Mouse (Mus musculus) intestine, embryonic 15.5 days (tissue): ENCODE data around the gene Hoxb5. TPM values are rescaled to one million over a fixed set of nuclear protein-coding genes. Genes with fewer than 3 reads are reported as not detected.

ENCODE experiments used
- ATAC-seq: fragments of 200-750 bp; cut with Nextera tagmentation; 2 replicates; pipeline ENCODE4 v1.8.0; 2017; ENCODE audit warnings: moderate TSS enrichment, moderate library complexity
- H3K27ac ChIP-seq: fragments of 300-500 bp; sonication (generic); 2 replicates; pipeline ENCODE4 v1.5.1; 2015; ENCODE audit warnings: mild to moderate bottlenecking, inconsistent platforms
- H3K27me3 ChIP-seq: fragments of 300-500 bp; sonication (generic); replicated peaks from 2 replicates; pipeline ENCODE4 v1.6.1; 2015; ENCODE audit warnings: inconsistent platforms
- H3K36me3 ChIP-seq: fragments of 300-500 bp; sonication (generic); 2 replicates; pipeline ENCODE4 v1.6.1; 2015; ENCODE audit warnings: inconsistent platforms
- H3K4me1 ChIP-seq: fragments of 300-500 bp; sonication (generic); replicated peaks from 2 replicates; pipeline ENCODE4 v1.6.1; 2015; ENCODE audit warnings: inconsistent platforms
- H3K4me2 ChIP-seq: fragments of 300-500 bp; sonication (generic); replicated peaks from 2 replicates; pipeline ENCODE4 v1.6.1; 2015; ENCODE audit warnings: mild to moderate bottlenecking, inconsistent platforms
- H3K4me3 ChIP-seq: fragments of 300-500 bp; sonication (generic); replicated peaks from 2 replicates; pipeline ENCODE4 v1.5.1; 2015; ENCODE audit warnings: inconsistent platforms
- H3K9ac ChIP-seq: fragments of 300-500 bp; sonication (generic); 2 replicates; pipeline ENCODE4 v1.6.1; 2015; ENCODE audit warnings: inconsistent platforms
- H3K9me3 ChIP-seq: fragments of 300-500 bp; sonication (generic); 2 replicates; pipeline ENCODE4 v1.6.1; 2016; ENCODE audit warnings: inconsistent platforms
- WGBS: fragments of 180-500 bp; shearing (Covaris S2); methylation state at CpG from one replicate; pipeline ENCODE4 v1.1.7; 2015; 5-methylcytosine and 5-hydroxymethylcytosine counted together
- polyA plus RNA-seq: library from polyadenylated mRNA; unstranded; fragments of >200 nt; fragmentation: Nextera tagmentation; extraction: Ambion mirVana; gene quantifications from 2 replicates; pipeline ENCODE4 v1.2.1, GENCODE M21; 2015

Gene Hoxb5
- polyA plus RNA-seq, 1 experiment from 2014 or later = 31.3 TPM

- no peak for ATAC-seq
- H3K9me3 ChIP-seq = no peaks in the 10 kb centered on the region
- no peaks in the 10 kb centered on the region for H3K36me3 ChIP-seq
- H3K4me2 ChIP-seq = peak overlapping the region; percentile 74
- peaks cover 25% of the 10 kb centered on the region for H3K4me1 ChIP-seq
- peak overlapping the region; percentile 85 for H3K27ac ChIP-seq
- peak overlapping the region; percentile 51 for H3K4me3 ChIP-seq
- 9% methylated on average over 12 of the region's 12 CpGs for WGBS
- H3K27me3 ChIP-seq = peaks cover 70% of the 10 kb centered on the region
- peak overlapping the region; percentile 59 for H3K9ac ChIP-seq
These were observed 10.4 kb upstream of the Hoxb5 start for GRCm38 (mm10) chr11:96292565-96293301.

- Histone ChIP-seq H3K4me2 (peak overlapping the region; percentile 74), H3K27ac (peak overlapping the region; percentile 85), H3K9me3 (no peaks in the 10 kb centered on the region), H3K36me3 (no peaks in the 10 kb centered on the region), H3K9ac (peak overlapping the region; percentile 59), H3K27me3 (peaks cover 69% of the 10 kb centered on the region), H3K4me1 (peaks cover 25% of the 10 kb centered on the region), H3K4me3 (peak overlapping the region; percentile 51)
- ATAC-seq = no peak
- WGBS = 9% methylated on average over 22 of the region's 22 CpGs
These were observed 9.7 kb upstream of the Hoxb5 start for GRCm38 (mm10) chr11:96293302-96293921.

- Histone ChIP-seq H3K9me3 (no peaks in the 10 kb centered on the region), H3K27ac (peak overlapping the region; percentile 44), H3K4me1 (peaks cover 25% of the 10 kb centered on the region), H3K4me3 (peak overlapping the region; percentile 51), H3K36me3 (no peaks in the 10 kb centered on the region), H3K4me2 (peak overlapping the region; percentile 74), H3K27me3 (peaks cover 71% of the 10 kb centered on the region), H3K9ac (peak overlapping the region; percentile 53)
- WGBS = 1% methylated on average over 32 of the region's 32 CpGs
- peak; percentile 61; the same call in 1 of the 2 replicates for ATAC-seq
These were observed 8.7 kb upstream of the Hoxb5 start for GRCm38 (mm10) chr11:96294245-96295091.

- Histone ChIP-seq H3K27ac (peak overlapping the region; percentile 66; the same call in 1 of the 2 replicates), H3K36me3 (no peaks in the 10 kb centered on the region), H3K9ac (peak overlapping the region; percentile 53), H3K4me3 (peak overlapping the region; percentile 51), H3K27me3 (peaks cover 74% of the 10 kb centered on the region), H3K9me3 (no peaks in the 10 kb centered on the region), H3K4me1 (peaks cover 30% of the 10 kb centered on the region), H3K4me2 (peak overlapping the region; percentile 74)
- WGBS = 1% methylated on average over 30 of the region's 30 CpGs
- ATAC-seq = 0 out of 2 replicates have a peak, but pooled peaks have one; percentile 13
These were observed 7.9 kb upstream of the Hoxb5 start for GRCm38 (mm10) chr11:96295092-96295835.

- Histone ChIP-seq H3K27me3 (peaks cover 77% of the 10 kb centered on the region), H3K4me1 (peaks cover 43% of the 10 kb centered on the region), H3K9ac (no peak overlapping the region; the same call in 1 of the 2 replicates), H3K36me3 (no peaks in the 10 kb centered on the region), H3K4me3 (no peak overlapping the region), H3K9me3 (no peaks in the 10 kb centered on the region), H3K27ac (no peak overlapping the region; the same call in 1 of the 2 replicates), H3K4me2 (peak overlapping the region; percentile 74)
- ATAC-seq = no peak
- 32% methylated on average over 2 of the region's 2 CpGs for WGBS
These were observed 6.1 kb upstream of the Hoxb5 start for GRCm38 (mm10) chr11:96296997-96297396.

GRCm38 (mm10) chr11:96297428-96297827 lies 5.7 kb upstream of the Hoxb5 start:
- 37% methylated on average over 3 of the region's 3 CpGs for WGBS
- peak overlapping the region; percentile 74; the same call in 1 of the 2 replicates for H3K4me2 ChIP-seq
- peaks cover 78% of the 10 kb centered on the region for H3K27me3 ChIP-seq
- H3K9me3 ChIP-seq = no peaks in the 10 kb centered on the region
- H3K4me3 ChIP-seq = no peak overlapping the region
- no peak for ATAC-seq
- no peaks in the 10 kb centered on the region for H3K36me3 ChIP-seq
- no peak overlapping the region; the same call in 1 of the 2 replicates for H3K9ac ChIP-seq
- H3K4me1 ChIP-seq = peaks cover 45% of the 10 kb centered on the region
- H3K27ac ChIP-seq = no peak overlapping the region

- H3K4me3 ChIP-seq = peak overlapping the region; percentile 51; the same call in 1 of the 2 replicates
These were observed 5.0 kb upstream of the Hoxb5 start for GRCm38 (mm10) chr11:96297968-96298635.

GRCm38 (mm10) chr11:96298895-96299667 lies 4.1 kb upstream of the Hoxb5 start:
- Histone ChIP-seq H3K9me3 (no peaks in the 10 kb centered on the region), H3K4me2 (peak overlapping the region; percentile 75), H3K36me3 (no peaks in the 10 kb centered on the region), H3K27me3 (peaks cover 69% of the 10 kb centered on the region), H3K27ac (peak overlapping the region; percentile 66), H3K9ac (peak overlapping the region; percentile 81), H3K4me3 (peak overlapping the region; percentile 51), H3K4me1 (peaks cover 50% of the 10 kb centered on the region)
- 1% methylated on average over 66 of the region's 66 CpGs for WGBS
- peak; percentile 31 for ATAC-seq

More at GRCm38 (mm10) chr11:96297968-96298635, 5.0 kb upstream of the Hoxb5 start:
- H3K27ac ChIP-seq = no peak overlapping the region
- peaks cover 72% of the 10 kb centered on the region for H3K27me3 ChIP-seq
- H3K36me3 ChIP-seq = no peaks in the 10 kb centered on the region
- no peak overlapping the region for H3K9ac ChIP-seq
- no peaks in the 10 kb centered on the region for H3K9me3 ChIP-seq
- WGBS = 37% methylated on average over 11 of the region's 11 CpGs
- peaks cover 45% of the 10 kb centered on the region for H3K4me1 ChIP-seq
- ATAC-seq = no peak
- H3K4me2 ChIP-seq = peak overlapping the region; percentile 75

GRCm38 (mm10) chr11:96299781-96300180 lies 3.4 kb upstream of the Hoxb5 start:
- peak overlapping the region; percentile 66 for H3K27ac ChIP-seq
- H3K4me3 ChIP-seq = peak overlapping the region; percentile 51
- no peaks in the 10 kb centered on the region for H3K9me3 ChIP-seq
- ATAC-seq = no peak
- 10% methylated on average over 9 of the region's 9 CpGs for WGBS
- H3K27me3 ChIP-seq = peaks cover 67% of the 10 kb centered on the region
- H3K4me2 ChIP-seq = peak overlapping the region; percentile 75
- peaks cover 51% of the 10 kb centered on the region for H3K4me1 ChIP-seq
- H3K9ac ChIP-seq = peak overlapping the region; percentile 81
- H3K36me3 ChIP-seq = no peaks in the 10 kb centered on the region

- Histone ChIP-seq H3K9me3 (no peaks in the 10 kb centered on the region), H3K27ac (peak overlapping the region; percentile 66; the same call in 1 of the 2 replicates), H3K27me3 (peaks cover 63% of the 10 kb centered on the region), H3K36me3 (no peaks in the 10 kb centered on the region), H3K4me3 (peak overlapping the region; percentile 51), H3K4me2 (peak overlapping the region; percentile 75), H3K9ac (peak overlapping the region; percentile 81), H3K4me1 (peaks cover 47% of the 10 kb centered on the region)
- 10% methylated on average over 35 of the region's 35 CpGs for WGBS
- ATAC-seq = no peak
These were observed 2.6 kb upstream of the Hoxb5 start for GRCm38 (mm10) chr11:96300354-96301063.
